Mouse (Mus musculus): ENCODE measurements around the gene Umad1.

The Umad1 gene

GRCm38 (mm10) chr6:8421421-8421820 lies 162.3 kb downstream of the Umad1 start:
- no peak for DNase-seq

- no peak for DNase-seq
These were observed 163.0 kb downstream of the Umad1 start for GRCm38 (mm10) chr6:8421959-8422581.

GRCm38 (mm10) chr6:8423142-8423541 lies 164.1 kb downstream of the Umad1 start:
- DNase-seq, result no peak

GRCm38 (mm10) chr6:8427692-8428091 lies 168.6 kb downstream of the Umad1 start:
- no peak for DNase-seq

DNA sequence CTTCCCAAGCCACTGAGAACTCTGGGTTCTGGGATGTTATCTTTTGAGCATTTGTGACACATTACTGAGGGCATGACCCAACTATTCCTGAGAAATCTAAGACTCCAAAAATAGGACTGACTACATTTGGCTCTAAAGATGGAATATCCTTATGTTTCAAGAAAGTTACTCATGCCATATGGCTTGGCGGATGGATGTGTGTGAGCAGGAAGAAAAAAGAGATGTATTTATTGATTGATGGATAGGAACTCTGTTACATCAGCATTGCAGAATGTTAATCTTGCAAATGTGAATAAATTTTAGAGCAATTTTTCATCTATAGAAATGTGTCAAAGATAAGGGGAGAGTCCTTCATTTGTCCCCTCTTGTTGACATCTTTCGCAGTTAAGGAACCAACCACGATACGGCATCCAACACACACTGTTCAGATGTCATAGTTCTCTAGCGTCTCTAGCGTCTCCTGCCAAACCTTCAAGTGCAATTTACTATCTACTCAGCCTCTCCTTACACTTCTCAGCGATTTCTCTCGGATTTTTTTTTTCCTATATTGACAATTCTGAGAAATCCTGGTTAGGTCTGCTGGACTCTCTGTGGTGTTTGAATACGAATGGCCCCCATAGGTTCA lies 171.6 kb downstream of the Umad1 start:
- DNase-seq, result no peak

DNA sequence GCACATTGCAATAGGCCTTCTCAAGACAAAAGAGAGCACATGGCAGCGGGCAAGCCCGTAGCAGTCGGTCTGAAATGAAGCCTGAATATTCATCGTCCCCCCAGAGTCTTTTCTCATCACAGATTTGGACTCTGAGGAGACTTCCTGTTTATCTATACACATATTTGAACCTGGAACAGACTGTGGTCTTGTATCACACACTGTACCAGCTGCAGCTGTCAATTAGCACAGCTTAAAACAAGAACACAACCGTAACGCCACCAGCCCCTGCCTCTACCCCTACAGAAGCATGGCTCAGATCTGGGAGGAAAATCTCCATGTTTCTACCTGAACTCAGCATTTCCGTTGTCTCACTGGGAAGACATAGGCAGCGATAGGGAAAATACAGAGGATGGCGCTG lies 174.1 kb downstream of the Umad1 start:
- no peak for DNase-seq

- DNase-seq, result no peak
These were observed 178.8 kb downstream of the Umad1 start for GRCm38 (mm10) chr6:8437937-8438336.

GRCm38 (mm10) chr6:8441814-8442213 lies 182.7 kb downstream of the Umad1 start:
- no peak for DNase-seq

GRCm38 (mm10) chr6:8446786-8447185 lies 187.7 kb downstream of the Umad1 start:
- DNase-seq, result no peak

DNA sequence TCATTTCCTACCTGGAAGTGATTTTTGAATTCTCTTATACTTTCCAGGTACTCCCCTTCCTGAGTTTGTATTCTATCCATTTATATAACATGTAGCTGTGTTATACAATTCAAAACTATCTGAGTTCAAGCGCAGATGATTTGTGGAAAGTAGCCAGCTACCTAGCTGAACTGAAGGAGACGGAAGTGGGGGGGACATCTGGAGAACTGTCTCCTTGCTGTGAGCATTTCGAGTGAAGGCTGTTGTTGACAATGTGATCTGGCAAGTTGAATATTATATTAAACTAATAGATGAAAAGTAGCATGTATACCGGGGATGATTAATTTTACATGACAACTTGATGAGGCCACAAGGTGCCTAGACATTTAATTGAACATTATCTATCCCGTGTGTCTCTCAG lies 196.5 kb downstream of the Umad1 start:
- no peak for DNase-seq

- DNase-seq, result no peak
These were observed 199.5 kb downstream of the Umad1 start for GRCm38 (mm10) chr6:8458596-8458995.

DNA sequence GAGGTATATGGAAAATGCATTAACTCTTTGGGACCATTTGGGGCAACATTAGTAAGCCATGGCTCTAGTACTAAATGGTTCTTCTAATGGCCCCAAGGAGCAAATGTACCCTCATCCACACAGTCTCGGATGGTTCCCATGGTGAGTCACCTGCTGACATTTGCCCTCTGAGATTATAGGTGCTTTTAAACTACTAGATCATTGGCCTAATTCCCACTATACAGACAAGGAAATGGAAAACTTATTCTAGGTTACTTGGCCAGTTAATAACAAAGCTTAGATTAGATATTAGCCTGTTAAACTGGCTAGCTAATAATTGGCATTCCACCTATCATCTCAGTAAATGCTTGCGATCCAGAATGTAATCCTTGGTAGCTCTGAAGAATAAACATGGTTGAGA lies 203.4 kb downstream of the Umad1 start:
- DNase-seq, result no peak

DNA sequence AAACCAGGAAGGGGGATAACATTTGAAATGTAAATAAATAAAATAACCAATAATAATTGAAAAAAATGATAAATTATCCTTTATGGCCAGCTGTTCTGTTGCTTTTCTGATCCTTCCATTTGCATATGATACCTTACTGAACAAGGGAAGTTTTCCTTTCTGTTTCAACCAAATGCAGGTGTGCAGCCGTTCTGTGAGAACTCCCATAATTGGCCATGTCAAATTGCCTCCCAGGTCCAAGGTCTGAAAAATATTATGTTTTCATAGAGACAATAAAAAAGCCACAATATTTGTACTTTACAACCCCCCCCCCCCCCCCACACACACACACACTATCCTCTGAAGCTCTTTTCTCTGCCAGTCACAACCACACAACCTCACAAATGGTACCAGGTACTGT lies 206.3 kb downstream of the Umad1 start:
- DNase-seq, result no peak

- no peak for DNase-seq
These were observed 206.9 kb downstream of the Umad1 start for GRCm38 (mm10) chr6:8465985-8466384.

GRCm38 (mm10) chr6:8467667-8468337 lies 208.7 kb downstream of the Umad1 start:
- no peak for DNase-seq

DNA sequence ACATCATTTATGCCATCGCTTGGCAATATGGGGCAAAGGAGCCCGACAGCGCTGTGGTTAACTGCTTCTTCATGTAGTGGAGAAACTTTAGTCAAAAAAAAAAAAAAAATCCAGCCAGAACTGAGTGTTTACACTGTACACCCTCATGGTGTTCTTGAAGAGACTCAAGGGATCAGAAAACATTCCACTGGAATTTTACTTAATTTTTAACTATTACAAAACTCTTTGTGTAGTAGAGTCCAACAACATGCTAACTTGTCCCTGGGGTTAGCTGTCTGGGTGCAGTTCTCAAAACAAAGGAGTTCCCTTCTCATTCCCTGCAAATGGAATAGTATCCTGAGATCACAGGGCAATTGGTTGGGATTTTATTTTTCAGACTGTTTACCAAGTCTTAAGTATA lies 210.8 kb downstream of the Umad1 start:
- DNase-seq, result no peak

- no peak for DNase-seq
These were observed 213.0 kb downstream of the Umad1 start for GRCm38 (mm10) chr6:8472125-8472524.

DNA sequence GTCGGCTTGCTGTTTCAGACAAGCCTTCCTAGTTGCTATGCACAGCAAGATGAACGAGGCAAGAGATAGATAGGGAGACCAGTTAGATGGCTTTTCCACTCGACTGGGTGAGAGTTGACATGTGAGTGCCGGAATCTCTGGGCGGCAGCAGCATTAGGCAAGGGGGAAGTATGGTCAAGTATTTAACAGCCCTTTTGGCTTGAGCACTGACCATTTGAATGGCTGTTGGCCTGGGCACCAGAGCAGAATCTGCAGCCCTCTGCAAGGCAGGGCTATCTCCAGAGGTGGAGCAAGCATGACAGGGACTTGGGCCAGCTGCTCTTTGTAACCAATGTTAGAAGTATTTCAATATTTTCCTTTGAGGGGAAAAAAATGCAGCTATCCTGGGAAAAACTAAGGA lies 213.8 kb downstream of the Umad1 start:
- DNase-seq, result no peak

DNA sequence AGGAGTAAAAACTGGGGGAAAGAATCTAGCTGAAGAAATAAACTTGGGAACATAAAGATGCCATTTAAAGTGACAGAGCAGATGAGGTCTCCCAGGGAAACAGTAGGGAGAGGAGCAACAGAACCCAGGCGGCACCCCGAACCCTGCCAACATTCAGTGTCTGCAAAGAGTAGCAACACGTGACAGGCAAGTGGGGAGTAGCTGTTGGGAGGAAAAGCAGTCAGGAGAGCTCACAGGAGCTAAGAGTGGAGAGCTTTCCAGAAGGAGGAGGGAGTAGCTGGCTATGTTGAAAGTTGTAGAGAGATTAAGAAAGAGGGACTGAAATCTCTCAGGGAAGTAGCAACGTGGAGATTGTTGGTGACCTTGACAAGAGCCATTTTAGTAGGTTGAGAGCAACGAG lies 214.4 kb downstream of the Umad1 start:
- no peak for DNase-seq

DNA sequence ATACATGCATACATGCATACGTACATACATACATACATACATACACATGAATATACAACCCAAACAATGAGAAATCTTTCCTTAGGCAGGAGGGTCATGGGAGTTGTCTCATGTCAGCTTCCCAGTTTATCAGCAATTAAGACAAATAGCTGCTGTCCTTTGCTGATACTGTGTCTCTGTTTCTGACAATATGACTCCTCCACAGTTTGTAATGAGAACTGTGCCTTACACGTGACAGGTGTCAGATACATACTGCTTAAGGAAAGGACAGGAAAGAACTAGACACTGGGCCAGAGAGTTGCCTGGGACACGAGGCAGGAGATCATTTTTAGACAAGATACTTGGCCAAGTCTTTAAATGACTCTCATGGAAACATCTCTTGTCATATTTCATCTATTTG lies 215.2 kb downstream of the Umad1 start:
- DNase-seq, result no peak

DNA sequence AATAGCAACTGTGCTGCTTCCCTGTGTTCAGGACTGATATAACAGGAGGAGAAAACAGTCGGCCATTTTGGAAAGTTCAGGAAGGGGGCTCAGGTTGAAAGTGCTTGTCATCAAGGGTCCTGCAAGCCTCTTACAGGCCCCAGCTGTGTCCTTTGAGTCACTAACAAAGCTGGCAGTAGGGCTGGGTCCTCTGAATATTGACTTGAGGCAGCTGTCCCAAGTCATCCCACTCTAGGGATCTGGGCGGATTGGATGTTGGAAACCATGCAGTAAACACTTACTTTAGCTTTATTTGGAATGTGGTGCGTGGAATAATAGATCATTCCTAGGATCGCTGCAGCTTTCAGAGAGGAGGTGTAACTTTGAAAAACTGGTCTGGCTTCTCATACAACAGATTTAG lies 215.7 kb downstream of the Umad1 start:
- DNase-seq, result no peak

- DNase-seq, result no peak
These were observed 220.1 kb downstream of the Umad1 start for GRCm38 (mm10) chr6:8479176-8479575.

DNA sequence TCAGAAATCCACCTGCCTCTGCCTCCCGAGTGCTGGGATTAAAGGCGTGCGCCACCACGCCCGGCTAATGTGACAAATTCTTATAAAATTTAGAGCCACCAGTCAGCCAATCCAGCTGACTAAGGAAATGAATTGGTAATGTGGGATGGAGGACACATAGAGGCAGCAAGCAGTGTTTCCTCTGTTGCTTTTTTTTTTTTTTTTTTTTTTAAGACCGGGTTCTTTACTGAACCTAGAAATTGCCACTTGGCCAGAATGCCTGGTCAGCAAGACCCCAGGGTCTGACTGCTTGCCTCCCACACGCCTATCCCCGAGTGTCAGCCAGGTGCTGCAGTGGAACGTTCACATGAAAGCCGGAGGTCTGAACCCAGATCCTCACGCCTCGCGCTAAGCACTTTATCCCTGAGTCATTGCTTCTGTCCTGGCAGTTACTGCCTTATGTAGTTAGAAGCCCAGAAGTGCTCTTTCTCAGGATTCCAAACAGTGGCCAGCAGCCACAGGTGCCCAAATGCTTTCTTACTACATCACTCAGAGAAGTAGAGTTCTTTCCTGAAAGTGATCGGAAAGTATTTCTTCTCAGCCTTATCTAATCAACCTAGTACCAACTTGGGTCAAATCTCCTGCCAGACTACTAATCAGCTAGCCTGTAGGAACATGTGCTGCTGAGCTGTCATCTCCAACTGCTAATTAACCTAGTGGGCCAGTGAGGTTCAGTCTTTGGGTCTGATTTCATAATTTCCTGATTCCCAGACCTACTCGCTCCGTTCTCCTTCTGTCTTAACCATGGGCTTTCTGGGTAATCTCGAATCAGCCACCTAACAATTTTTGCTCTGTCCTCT lies 225.6 kb downstream of the Umad1 start:
- DNase-seq, result no peak
